Mouse (Mus musculus) 416B (cell line): Measurements from ENCODE around the gene Rnf225.
A peak's percentile ranks its signal among the peaks of the same experiment; 100 is the strongest.
"Not testable (repeated sequence)": the region's sequence is repeated elsewhere in the genome, so short reads cannot be mapped to it uniquely, and the experiment has no call there.

Experiments used
- DNase-seq: peaks from one replicate; pipeline ENCODE4 v3.0.0; 2011; ENCODE audit warnings: low read depth

Rnf225 gene

DNA sequence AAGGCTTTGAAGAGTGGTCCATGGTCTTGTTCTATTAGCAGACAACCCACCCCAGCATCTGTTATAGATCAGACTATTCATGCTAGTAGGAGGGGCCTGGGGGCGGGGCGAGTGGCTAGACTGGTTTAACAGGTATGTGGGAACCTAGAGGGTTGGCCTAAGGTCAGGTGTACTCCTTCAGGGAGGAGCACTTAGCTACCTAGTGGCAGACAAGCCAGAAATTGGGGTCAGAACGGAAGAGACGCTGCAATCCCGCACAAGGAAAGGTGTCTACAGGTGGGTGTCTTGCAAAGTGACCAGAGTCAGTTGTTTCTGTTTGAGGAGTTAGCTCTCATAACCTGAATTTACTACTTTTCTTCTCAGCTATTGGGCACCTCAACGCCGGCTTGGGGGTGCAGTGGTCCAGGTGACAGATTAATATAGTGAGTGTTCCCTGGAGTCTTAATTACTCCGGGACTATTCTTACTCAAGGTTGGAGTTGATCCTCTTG lies at the start of gene Rnf225:
TSS of gene Rnf225 (plus strand) at position 226 of the 490 bp plus-strand sequence.
- peak; percentile 40 for DNase-seq

DNA sequence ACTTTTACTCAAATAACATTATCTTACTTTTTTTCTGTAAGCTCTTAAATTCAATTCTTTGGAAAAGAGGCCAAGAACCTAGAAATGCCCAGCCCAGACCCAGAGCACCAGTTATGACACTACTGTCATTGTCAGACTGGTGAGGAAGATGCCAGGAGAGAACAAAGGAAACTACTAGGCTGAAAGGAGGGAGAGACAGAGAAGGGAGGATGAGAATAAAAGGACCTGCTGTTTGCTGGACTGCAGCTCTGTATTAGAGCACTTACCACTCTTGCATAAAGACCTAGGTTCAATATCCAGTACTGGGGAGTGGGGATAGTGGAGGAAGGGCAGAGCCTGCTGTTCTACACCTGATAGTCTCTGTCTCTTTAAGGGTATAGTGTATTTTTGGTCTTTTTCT lies 47.2 kb upstream of the Rnf225 start:
- no peak for DNase-seq

DNA sequence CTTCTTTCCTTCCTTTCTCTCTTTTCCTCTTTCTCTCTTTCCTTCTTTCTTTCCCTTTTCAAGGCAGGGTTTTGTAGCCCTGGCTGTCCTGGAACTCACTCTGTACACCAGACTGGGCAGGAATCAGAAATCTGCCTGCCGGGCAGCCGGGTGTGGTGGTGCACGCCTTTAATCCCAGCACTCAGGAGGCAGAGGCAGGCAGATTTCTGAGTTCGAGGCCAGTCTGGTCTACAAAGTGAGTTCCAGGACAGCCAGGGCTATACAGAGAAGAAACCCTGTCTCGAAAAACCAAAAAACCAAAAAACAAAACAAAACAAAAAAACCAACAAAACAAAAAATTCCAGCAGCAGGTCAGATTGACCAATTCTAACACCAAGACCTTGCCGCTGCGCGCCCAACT lies 46.7 kb upstream of the Rnf225 start:
- DNase-seq: not testable (repeated sequence)

DNA sequence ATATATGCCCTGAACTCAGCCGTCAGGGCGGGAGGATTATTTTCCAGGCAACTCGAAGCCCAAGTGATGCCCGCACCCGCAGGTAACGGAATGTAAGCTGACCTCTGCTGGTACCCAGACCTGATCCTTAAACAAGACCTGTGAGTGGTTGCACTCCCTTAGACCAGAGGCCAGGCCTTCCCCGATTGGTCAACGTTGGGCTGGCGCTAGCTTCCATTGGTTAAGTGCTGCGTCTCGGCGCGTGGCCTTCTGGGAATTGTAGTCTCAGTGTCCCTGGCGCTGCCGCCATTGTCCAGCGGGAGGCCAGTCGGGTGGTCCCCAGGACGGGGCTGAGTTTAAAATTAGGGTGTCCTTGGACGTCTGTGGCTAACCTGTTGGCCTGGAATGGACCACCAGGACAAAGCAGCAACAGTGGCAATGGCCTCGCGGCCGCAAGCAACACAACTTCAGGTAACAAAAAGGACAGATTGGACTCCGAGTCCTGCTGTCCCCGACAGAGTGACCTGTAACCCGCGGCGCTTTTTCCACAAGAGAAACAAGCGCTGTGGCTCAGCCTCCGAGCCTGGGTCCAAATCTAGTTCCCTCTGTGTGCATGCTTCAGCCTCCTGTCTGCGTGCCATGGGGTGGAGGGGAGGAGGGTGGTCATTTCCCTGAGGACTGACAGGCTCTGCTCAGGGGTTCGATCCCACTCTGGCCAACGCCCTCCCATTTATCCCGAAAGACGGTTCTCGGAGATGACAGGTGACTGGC lies 46.1 kb upstream of the Rnf225 start, which contains the start of gene Zfp128:
TSS of gene Zfp128 (plus strand) at position 267 of the 750 bp plus-strand sequence.
- DNase-seq: peak; percentile 96

DNA sequence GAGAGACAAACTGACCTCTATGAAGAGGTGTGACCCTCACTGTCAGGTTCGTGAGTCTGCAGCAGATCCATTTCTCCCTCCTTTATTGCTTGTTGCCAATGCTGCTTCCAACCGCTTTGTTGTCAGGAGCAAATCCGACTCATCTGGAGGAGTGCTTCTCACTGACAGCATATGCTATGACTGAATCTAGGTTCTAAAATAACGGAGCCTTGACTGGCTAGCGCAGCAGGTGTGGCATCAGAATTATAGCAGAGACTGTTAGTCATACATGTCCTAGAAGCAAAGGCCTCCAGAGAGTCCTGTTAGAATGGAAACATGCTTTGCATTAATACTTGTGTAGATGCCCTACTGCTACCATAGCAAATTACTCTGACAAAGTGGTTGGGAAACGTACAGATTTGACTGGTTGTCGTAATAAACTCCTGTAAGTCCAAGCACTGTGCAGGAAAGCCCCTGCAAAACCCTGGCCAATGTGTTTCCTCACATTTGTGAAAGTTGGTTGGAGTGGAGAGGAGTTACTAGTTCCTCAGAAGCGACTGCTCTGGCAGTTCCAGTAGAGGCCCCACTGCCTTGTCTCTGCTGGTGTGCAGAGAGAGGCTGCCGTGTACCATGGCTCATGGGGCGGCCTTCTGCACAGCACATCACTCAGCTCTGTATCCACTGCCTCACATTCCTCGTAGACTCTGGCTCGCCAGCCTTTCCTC lies 40.5 kb upstream of the Rnf225 start:
- no peak for DNase-seq

DNA sequence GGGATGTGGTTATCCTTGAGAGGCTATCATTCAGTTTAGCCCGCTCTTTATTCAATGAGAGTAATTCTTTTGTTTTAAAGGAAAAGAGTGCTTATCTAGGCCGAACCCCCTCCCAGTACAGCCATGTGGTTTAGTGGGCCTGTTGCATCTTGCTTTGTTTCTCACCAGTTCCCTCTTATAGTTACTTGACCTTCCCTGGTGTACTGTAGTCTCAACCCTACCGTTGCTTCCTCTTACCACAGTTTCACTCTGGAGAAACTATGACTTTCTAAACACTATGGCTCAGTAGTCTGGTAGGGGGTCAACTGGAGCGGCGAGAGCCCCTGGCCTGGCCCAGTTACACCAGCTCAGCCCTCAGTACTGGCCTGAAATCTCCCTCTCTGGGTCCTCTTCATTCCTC lies 39.6 kb upstream of the Rnf225 start:
- no peak for DNase-seq

DNA sequence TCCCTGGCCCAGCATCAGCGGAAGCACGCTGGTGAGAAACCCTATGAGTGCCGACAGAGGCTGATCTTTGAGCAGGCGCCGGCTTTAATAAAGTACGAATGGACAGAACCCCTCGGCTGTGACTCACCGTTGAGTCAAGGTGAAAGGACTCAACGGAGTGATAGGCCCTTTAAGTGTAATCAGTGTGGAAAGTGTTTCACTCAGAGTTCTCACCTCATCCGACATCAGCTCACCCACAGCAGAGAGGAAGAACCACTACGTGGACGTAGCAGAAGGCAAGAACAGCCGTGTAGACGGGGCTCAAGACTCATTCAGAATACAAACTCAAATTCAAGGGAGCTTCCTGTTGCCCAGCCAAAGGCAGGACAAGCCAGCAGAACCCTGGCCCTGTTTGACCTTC lies 36.3 kb upstream of the Rnf225 start:
- peak; percentile 25 for DNase-seq

DNA sequence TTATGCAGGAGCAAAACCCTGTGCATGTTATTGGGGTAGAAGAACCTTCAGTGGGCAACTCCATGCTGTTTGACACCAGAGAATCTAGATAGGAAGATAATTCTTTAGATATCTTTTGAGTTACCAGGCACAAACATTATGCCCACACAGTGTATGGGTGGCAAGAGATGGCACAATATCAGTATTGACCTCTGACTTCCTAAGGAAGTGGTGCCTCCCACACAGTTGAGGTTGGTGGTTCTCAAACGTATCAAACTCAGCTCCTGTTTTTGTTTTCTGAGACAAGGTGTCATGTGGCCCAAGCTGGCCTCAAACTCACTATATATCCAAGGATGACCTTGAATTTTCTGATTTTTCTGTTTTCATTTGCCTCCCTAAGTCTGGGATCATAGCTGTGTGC lies 35.9 kb upstream of the Rnf225 start:
- DNase-seq: peak; percentile 65

DNA sequence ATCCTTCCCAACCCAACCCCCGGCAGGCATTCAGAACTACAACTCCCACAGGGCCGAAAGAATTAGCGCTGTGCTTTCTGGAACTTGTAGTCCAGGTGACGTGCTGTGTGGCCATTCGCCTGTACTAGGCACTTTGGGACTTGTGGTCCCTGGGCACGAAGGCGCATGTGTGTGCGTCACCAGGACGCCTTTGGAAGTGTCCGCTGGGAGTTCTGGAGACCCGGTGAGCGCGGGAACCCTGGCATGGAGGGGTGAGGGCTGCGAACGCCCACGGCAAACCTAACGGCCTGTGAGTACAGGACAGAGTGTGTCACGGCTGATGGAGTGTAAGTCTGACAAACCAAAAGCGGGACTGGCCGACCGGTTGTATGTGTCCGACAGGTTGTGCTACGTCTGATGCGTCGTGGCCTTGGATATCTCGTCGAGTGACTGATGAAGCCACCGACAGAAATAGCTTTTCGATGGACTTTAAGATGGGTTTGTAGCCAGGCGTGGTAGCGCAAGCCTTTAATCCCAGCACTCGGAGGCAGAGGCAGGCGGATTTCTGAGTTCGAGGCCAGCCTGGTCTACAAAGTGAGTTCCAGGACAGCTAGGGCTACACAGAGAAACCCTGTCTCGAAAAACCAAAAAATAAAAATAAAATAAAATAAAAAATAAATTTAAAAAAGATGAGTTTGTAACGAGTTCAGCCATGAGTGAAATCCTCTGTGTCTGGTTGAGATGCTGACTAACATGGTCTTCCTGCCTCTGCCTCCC lies 29.4 kb upstream of the Rnf225 start, which contains the start of gene Zscan22:
TSS of gene Zscan22 (plus strand) at position 161 of the 756 bp plus-strand sequence.
- peak; percentile 96 for DNase-seq

DNA sequence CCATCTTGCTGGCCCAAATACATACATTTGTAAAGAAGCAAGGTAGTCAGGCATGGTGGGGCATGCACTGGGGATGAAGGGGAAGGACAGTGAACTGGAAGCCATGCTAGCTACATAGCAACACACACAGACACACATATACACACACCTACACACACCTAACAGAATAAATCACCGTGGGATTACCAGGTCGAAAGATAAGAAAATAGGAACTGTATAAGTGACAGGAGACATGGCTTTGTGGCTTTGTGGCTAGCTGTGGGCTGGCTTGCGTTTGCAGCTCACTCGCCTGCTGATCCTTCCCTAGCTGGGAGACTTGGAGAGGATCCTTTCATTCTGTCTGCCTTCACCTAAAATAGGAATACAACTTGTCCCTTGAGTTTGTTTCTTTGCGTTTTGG lies 25.7 kb upstream of the Rnf225 start:
- DNase-seq: no peak

DNA sequence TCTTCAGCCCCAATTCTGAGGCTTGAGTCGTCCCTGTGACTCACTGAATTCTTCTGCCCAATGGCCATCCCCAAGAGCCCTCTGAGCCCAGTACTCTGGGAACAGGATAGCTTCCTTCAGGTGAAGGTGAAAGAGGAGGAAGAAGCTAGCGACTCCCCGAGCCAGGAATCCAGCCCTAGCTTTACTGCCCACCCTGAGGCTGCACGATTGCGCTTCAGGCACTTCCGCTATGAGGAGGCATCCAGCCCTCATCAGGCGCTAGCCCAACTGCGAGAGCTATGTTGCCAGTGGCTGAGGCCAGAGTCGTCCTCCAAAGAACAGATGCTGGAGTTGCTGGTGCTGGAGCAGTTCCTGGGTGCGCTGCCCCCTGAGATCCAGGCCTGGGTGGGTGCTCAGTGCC lies 23.6 kb upstream of the Rnf225 start:
- DNase-seq: no peak

DNA sequence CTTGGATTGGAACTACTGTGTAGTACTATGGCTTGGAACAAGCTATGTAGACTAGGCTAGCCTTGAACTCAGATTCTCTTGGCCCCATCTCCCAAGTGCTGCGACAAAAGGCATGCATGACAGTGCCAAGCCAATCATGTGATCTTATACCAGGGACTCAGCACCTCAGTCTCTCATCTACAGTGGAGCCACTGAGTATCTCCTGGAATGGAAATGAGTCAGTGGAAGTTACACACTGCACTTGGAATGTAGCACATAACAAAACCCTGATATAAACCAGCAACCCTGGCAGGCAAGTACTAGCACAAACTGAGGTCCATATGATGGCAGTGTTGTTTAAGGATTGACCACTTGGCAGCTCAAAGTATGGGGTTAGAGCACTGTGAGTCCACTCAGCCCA lies 22.1 kb upstream of the Rnf225 start:
- DNase-seq: no peak

DNA sequence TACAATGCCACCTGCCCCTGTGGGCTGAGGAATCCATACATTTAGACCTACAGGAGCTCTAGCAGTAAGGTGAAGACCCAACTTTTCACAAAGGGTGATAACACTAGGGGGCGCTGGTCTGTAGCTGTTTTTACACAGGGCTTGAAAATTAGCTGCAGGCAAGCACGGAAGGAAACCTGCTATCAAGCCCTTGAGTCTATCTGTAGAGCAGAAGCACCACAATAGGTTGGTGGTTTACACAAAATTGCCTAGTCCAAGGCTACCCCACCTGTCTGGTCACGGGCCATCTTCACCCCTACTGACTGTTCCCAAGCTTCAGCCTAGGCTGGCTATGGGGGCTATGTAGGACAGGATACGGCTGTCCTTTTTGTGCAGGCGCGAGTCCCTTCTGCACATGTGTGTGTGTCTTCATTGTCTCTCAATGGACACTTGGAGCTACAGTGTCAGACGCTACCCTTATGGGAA lies 17.7 kb upstream of the Rnf225 start:
- DNase-seq: peak; percentile 86

DNA sequence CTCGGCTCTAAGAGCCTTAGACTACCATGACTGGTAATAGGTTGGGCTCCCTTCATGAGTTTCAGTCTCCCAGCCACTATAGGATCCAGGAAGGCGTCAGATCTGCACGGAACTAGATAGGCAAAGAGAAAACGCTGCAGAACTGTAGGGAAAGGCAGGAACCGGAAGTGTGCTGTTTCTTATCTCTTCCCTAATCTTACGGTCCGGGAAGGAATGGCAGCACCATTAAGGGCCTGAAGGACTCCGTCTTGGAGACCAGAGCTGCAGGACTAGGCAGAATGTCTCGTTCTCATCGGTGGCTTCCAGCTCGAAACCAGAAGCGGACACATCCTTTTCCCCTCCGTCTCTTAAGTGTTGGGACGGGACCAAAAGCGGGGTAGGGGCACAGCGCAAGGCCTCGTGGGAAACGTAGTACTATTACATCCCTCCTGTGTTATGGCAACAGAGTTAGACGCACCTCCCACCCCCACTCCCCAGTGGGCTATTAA lies 17.0 kb upstream of the Rnf225 start:
- DNase-seq: peak; percentile 84

DNA sequence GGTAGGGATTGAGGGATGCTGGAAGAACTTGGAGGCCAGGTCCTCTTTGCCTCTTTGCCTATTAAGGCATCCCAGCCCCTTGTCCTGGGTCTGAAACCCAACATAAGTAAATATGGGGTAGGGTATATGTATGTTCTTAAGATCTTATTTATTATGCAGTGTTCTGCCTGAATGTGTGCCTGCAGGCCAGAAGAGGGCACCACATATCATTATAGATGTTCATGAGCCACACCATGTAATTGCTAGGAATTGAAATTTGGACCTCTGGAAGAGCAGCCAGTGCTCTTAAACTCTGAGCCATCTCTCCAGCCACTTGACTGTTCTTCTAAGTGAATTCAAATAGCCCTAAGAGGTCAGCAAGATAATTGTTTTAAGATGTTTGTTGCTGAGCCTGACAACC lies 13.7 kb upstream of the Rnf225 start:
- peak; percentile 71 for DNase-seq

DNA sequence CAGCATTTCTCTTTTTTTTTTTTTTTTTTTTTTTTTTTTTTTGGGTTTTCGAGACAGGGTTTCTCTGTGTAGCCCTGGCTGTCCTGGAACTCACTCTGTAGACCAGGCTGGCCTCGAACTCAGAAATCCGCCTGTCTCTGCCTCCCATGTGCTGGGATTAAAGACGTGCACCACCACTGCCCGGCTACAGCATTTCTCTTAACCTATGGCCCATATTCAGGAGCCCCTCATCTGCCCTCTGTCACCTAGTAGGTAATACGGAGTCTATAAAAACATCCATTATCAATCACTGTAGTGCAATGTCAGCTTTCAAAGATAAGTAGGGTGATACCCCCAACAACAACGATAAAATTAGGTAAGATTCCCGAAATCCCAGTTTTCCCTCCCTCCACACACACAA lies 6.7 kb upstream of the Rnf225 start:
- not testable (repeated sequence) for DNase-seq

DNA sequence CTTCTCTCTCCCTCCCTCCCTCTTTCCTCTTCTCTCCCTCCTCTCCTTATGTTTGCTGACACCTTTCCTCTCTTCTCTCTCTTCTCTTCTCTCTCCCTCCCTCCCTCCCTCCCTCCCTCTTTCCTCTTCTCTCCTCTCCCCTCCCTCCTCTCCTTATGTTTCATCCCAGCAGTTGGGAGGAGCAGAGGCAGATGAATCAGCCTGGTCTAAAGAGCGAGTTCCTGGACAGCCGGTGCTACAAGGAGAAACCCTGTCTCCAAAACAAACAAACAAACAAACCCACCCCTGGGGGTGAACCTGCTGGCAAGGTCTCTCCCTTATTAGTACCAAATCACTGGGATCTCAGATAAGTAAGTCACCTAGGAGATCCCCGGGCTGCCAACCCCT lies 5.9 kb upstream of the Rnf225 start:
- DNase-seq: no peak

DNA sequence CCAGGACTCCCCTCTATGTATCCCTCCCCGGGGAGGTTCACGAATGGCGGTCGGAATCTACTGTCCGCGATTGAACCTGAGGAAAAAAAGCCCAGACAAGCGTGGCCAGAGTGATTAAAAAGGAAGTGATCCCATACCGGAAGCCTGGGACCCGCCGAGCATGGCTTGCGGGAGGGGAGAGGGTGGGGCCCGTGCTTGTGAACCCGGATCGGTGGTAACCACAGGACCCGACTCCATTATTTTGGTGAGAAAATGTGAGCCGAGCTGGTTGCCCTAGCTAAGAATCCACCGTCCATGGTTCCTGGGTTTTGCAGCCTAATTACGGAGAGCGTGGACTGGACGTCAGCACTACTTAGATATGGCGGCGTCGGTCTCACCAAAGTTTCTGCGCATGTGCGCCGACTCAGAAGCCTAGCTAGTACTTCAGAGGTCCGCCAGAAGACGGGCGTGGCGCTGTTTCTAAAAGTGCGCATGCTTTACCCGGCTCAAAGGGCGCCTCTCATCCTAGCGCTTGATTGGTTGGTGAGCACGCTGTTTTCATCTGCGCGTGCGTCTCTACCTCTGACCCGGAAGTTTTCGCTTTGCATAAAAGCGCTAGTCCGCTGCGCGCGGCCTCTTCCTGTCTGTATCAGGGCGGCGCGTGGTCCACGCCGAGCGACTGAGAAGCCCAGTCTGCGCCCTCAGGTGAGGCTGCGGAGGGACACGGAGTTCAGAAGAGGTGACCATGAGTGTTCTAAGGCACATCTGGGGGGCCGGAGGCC lies 5.3 kb upstream of the Rnf225 start, which contains the start of gene Rps5:
TSS of gene Rps5 (plus strand) at position 586 of the 761 bp plus-strand sequence.
- DNase-seq: peak; percentile 99

DNA sequence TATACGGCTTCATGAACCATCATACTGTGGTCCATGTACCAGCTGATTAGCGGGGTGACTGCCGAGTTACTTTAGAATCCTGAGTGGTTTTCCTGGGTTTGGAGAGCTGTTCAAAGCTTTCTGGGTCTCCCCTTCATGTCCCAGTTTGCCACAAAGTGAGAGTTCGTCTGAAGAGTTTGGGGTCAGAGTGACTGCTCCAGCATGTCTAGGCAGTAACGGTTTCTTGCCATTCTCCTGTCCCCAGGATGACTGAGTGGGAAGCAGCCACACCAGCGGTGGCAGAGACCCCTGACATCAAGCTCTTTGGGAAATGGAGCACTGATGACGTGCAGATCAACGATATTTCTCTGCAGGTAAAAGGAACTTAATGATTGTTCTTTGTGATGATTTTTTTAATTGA lies 4.5 kb upstream of the Rnf225 start:
- DNase-seq: no peak

DNA sequence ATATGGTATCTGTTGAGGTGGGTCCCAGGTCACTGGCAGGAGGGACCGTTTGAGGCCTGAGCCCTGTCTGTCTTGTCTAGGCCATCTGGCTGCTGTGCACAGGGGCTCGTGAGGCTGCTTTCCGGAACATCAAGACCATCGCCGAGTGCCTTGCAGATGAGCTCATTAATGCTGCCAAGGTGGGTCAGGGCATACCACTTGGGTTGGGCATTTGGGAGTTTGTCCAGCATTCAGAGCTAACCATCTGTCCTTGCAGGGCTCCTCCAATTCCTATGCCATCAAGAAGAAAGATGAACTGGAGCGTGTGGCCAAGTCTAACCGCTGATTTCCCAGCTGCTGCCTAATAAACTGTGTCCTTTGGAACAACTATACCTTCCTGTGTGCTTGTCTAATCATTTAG lies 900 bp upstream of the Rnf225 start:
- no peak for DNase-seq
